Mouse (Mus musculus) forebrain, embryonic 15.5 days (tissue): ENCODE measurements at regions not wholly inside any gene's neighbourhood (a gene's known extent, or its start where the extent isn't known, plus 50 kb on each side); places are given as distances from the start of the nearest gene placed in this dataset.
A peak's percentile ranks its signal among the peaks of the same experiment; 100 is the strongest.

Source experiments
- ATAC-seq: fragments of 200-750 bp; cut with Nextera tagmentation; replicated peaks from 2 replicates; pipeline ENCODE4 v1.8.0; 2017; ENCODE audit warnings: mild to moderate bottlenecking, moderate TSS enrichment, moderate library complexity
- H3K27ac ChIP-seq: fragments of 300-500 bp; sonication (generic); replicated peaks from 2 replicates; pipeline ENCODE4 v1.5.1; 2015; ENCODE audit warnings: mild to moderate bottlenecking, inconsistent platforms
- H3K27me3 ChIP-seq: fragments of 300-500 bp; sonication (generic); 2 replicates; pipeline ENCODE4 v1.6.1; 2015; ENCODE audit warnings: inconsistent platforms
- H3K36me3 ChIP-seq: fragments of 300-500 bp; sonication (generic); 2 replicates; pipeline ENCODE4 v1.6.1; 2015; ENCODE audit warnings: mild to moderate bottlenecking, inconsistent platforms
- H3K4me1 ChIP-seq: fragments of 300-500 bp; sonication (generic); 2 replicates; pipeline ENCODE4 v1.6.1; 2015; ENCODE audit warnings: inconsistent platforms
- H3K4me2 ChIP-seq: fragments of 300-500 bp; sonication (generic); replicated peaks from 2 replicates; pipeline ENCODE4 v1.6.1; 2015; ENCODE audit warnings: mild to moderate bottlenecking, inconsistent platforms
- H3K4me3 ChIP-seq: fragments of 300-500 bp; sonication (generic); 2 replicates; pipeline ENCODE4 v1.5.1; 2015; ENCODE audit warnings: mild to moderate bottlenecking, inconsistent platforms
- H3K9ac ChIP-seq: fragments of 300-500 bp; sonication (generic); replicated peaks from 2 replicates; pipeline ENCODE4 v1.6.1; 2015; ENCODE audit warnings: mild to moderate bottlenecking, inconsistent platforms
- H3K9me3 ChIP-seq: fragments of 300-500 bp; sonication (generic); 2 replicates; pipeline ENCODE4 v1.6.1; 2016; ENCODE audit warnings: inconsistent platforms
- WGBS: fragments of 180-500 bp; shearing (Covaris S2); methylation state at CpG from one replicate; pipeline ENCODE4 v1.1.7; 2015; ENCODE audit warnings: mixed read lengths; 5-methylcytosine and 5-hydroxymethylcytosine counted together

- Histone ChIP-seq H3K4me1 (no peaks in the 10 kb centered on the region), H3K27me3 (no peaks in the 10 kb centered on the region), H3K27ac (no peak overlapping the region), H3K4me2 (no peak overlapping the region), H3K9me3 (no peaks in the 10 kb centered on the region), H3K9ac (no peak overlapping the region), H3K36me3 (no peaks in the 10 kb centered on the region), H3K4me3 (no peak overlapping the region)
- 94% methylated on average over 2 of the region's 2 CpGs for WGBS
- ATAC-seq: no peak
These were observed 359.9 kb upstream of the Hs6st1 start for GRCm38 (mm10) chr1:35708176-35708788.

- Histone ChIP-seq H3K36me3 (no peaks in the 10 kb centered on the region), H3K4me3 (no peak overlapping the region), H3K4me2 (no peak overlapping the region), H3K27me3 (no peaks in the 10 kb centered on the region), H3K9ac (no peak overlapping the region), H3K4me1 (no peaks in the 10 kb centered on the region), H3K27ac (no peak overlapping the region), H3K9me3 (no peaks in the 10 kb centered on the region)
- ATAC-seq: no peak
These were observed 359.0 kb upstream of the Hs6st1 start for GRCm38 (mm10) chr1:35709214-35709613.

DNA sequence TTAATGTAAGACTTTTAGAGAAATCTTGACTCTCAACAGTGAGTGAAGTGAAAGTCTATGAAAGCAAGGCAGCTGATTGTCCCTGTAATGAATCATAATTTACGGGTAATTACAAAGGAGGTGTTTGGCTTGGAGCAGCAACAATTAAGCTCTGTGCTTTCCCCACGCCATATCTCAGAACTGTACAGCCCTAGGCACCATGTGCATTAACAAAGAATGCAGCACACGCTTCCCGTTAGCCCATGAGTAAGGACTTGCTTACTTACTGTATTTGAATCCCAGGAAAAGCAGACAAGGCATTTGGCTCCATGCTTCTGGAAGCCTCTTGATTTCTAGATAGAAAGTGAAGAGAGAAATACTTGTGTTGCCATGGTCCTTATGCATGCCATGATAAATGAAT is 354.2 kb upstream of the Hs6st1 start:
- ATAC-seq: no peak
- no peaks in the 10 kb centered on the region for H3K9me3 ChIP-seq
- 56% methylated on average over 4 of the region's 4 CpGs for WGBS
- no peak overlapping the region for H3K4me3 ChIP-seq
- no peaks in the 10 kb centered on the region for H3K27me3 ChIP-seq
- no peak overlapping the region for H3K4me2 ChIP-seq
- H3K9ac ChIP-seq: no peak overlapping the region
- no peaks in the 10 kb centered on the region for H3K36me3 ChIP-seq
- H3K4me1 ChIP-seq: no peaks in the 10 kb centered on the region
- H3K27ac ChIP-seq: no peak overlapping the region

DNA sequence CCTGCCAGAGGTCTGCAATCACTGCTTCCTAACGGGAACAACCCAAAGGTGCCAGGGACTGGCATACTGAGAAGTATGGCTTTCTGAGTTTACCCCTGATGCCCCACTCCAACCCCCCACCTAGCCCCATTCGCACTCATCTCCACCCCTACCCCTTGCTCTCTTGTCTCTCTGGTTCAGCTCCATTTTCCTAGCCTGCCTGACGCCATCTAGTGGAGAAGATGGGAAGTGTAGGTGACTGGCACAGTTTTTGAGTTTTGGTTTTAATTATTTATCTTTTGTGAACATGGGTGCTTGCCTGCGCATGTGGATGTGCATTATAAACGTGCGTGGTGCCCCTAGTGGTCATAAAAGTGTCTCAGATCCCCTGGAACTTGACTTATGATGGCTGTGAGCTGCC is 352.3 kb upstream of the Hs6st1 start:
- Histone ChIP-seq H3K4me1 (no peaks in the 10 kb centered on the region), H3K4me3 (no peak overlapping the region), H3K9ac (no peak overlapping the region), H3K27me3 (no peaks in the 10 kb centered on the region), H3K4me2 (no peak overlapping the region), H3K27ac (no peak overlapping the region), H3K36me3 (no peaks in the 10 kb centered on the region), H3K9me3 (no peaks in the 10 kb centered on the region)
- WGBS: 70% methylated on average over 6 of the region's 6 CpGs
- no peak for ATAC-seq

DNA sequence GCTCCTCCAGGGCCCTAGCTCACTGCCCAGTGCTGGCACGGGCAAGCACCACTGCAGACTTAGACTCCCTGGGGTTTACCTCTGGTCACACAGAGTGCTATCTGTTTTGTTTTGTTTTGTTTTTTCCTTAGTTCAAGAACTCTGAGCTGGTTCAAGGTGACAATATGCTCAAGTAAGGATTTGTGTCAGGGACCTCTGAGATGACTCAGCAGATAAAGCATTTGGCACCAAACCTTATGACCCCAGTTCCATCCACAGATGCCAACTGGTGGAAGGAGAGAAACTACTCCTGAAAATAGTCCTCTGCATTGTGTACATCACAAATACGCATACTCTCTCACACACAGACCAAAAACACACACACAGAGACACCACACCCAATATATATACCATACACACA is 351.0 kb upstream of the Hs6st1 start:
- Histone ChIP-seq H3K27me3 (no peaks in the 10 kb centered on the region), H3K4me2 (no peak overlapping the region), H3K9ac (no peak overlapping the region), H3K4me1 (no peaks in the 10 kb centered on the region), H3K9me3 (no peaks in the 10 kb centered on the region), H3K4me3 (no peak overlapping the region), H3K36me3 (no peaks in the 10 kb centered on the region), H3K27ac (no peak overlapping the region)
- ATAC-seq: no peak
- WGBS: 92% methylated on average over 2 of the region's 2 CpGs

DNA sequence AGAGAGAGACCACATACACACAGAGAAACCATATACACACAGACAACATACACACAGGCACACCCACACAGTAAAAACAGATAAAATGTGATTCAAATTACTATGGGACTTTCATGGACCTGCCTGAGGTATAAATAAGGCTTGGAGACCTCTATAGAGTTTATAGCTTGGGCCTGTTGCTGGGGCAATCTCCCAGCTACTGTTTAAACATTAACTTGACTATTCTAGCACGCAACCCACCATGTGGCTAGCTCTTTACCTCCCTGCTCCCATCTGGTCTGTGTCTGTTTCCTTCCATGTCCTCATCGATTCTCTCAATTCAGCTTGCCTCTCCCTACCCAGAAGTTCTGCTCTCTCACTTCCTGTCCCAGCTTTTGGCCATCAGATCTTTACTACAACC is 350.5 kb upstream of the Hs6st1 start:
- Histone ChIP-seq H3K27me3 (no peaks in the 10 kb centered on the region), H3K27ac (no peak overlapping the region), H3K4me2 (no peak overlapping the region), H3K36me3 (no peaks in the 10 kb centered on the region), H3K9ac (no peak overlapping the region), H3K4me3 (no peak overlapping the region), H3K4me1 (no peaks in the 10 kb centered on the region), H3K9me3 (no peaks in the 10 kb centered on the region)
- WGBS: 91% methylated on average over 2 of the region's 2 CpGs
- no peak for ATAC-seq

GRCm38 (mm10) chr1:35720063-35720462 is 348.1 kb upstream of the Hs6st1 start:
- Histone ChIP-seq H3K4me2 (no peak overlapping the region), H3K27ac (no peak overlapping the region), H3K9ac (no peak overlapping the region), H3K4me3 (no peak overlapping the region), H3K36me3 (no peaks in the 10 kb centered on the region), H3K9me3 (no peaks in the 10 kb centered on the region), H3K27me3 (no peaks in the 10 kb centered on the region), H3K4me1 (peaks cover 3% of the 10 kb centered on the region; the same call in 1 of the 2 replicates)
- ATAC-seq: no peak
- WGBS: 61% methylated on average over 3 of the region's 3 CpGs

DNA sequence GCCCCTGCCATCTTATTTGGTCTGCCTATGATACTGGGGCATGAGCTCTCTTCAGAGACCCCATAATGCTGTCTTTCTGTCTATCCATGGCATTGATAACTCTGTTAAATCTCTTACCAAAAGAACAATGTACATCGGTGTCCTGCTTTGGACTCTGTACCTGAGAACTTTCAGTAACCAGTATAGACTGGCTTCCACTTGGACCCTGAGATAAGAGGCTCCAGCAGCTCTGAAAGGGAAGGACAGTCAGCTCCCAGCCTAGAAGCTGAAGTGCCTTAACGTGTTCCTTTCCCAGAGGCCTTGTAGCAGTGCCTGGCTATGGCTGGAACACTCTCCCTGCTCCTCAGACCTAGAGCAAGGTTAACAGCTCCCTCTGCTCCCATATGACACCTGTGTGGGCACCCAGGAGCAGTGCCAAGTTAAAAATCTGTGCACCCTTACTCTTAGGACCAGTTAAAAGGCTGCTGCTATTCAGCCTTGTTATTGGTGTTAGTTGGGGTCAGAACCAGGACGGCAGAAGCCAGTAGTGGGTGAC is 343.8 kb upstream of the Hs6st1 start:
- Histone ChIP-seq H3K4me3 (no peak overlapping the region), H3K36me3 (no peaks in the 10 kb centered on the region), H3K4me1 (peaks cover 3% of the 10 kb centered on the region; the same call in 1 of the 2 replicates), H3K27ac (no peak overlapping the region), H3K4me2 (no peak overlapping the region), H3K27me3 (no peaks in the 10 kb centered on the region), H3K9ac (no peak overlapping the region), H3K9me3 (no peaks in the 10 kb centered on the region)
- no peak for ATAC-seq
- 88% methylated on average over 3 of the region's 3 CpGs for WGBS

DNA sequence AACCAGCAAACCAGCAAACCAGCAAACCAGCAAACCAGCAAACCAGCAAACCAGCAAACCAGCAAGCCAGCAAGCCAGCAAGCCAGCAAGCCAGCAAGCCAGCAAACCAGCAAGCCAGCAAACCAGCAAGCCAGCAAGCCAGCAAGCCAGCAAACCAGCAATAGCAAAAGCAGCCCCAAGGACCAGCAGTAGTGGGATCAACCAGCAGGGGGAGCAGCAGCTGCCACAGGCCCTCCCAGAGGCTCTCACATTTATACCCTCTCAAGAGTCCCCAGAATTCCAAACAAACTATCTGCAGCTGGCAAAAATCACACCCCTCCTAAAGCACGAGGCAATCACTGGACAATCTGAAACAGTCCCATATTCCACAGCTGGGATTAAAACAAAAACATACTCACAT is 341.6 kb upstream of the Hs6st1 start:
- Histone ChIP-seq H3K27ac (no peak overlapping the region), H3K27me3 (no peaks in the 10 kb centered on the region), H3K4me2 (no peak overlapping the region), H3K4me3 (no peak overlapping the region), H3K9me3 (no peaks in the 10 kb centered on the region), H3K36me3 (no peaks in the 10 kb centered on the region), H3K4me1 (peaks cover 3% of the 10 kb centered on the region; the same call in 1 of the 2 replicates), H3K9ac (no peak overlapping the region)
- no peak for ATAC-seq
- WGBS: 36% methylated on average over 1 of the region's 1 CpGs

DNA sequence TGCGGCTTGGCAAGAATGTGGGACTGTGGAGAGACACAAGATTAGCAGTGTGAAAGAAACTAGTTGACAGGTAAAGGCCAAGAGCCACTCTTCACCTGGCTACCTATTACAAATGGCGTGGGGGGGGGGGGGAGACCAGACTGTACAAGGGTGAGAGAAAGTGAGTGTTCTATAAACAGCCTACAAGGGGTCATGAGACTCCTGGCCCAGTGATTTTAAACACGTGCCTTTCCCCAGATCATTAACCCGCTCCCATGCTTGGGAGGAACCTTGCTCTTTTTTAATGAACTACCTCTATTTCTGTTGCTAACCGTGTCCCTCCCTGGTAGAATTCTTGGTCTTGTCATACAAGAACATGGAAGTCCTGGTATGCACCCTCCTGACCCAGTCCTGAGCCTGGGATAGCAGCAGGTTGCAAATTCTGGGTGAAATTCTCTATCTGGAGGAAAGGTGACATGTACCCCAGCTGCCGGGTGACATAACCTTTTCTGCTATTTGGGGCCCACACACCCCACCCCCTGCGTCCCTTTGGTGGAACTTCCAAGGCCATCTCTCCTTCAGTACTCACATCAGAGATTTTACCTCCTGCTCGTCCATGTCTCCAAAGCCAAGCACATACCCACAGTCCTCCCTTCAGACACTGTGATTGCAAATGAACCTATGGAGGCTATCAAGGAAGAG is 340.8 kb upstream of the Hs6st1 start:
- Histone ChIP-seq H3K27ac (no peak overlapping the region), H3K27me3 (no peaks in the 10 kb centered on the region), H3K9ac (no peak overlapping the region), H3K4me2 (no peak overlapping the region), H3K9me3 (no peaks in the 10 kb centered on the region), H3K4me1 (peaks cover 3% of the 10 kb centered on the region; the same call in 1 of the 2 replicates), H3K36me3 (no peaks in the 10 kb centered on the region), H3K4me3 (no peak overlapping the region)
- WGBS: 91% methylated on average over 8 of the region's 8 CpGs
- no peak for ATAC-seq

GRCm38 (mm10) chr1:35729785-35730295 is 338.4 kb upstream of the Hs6st1 start:
- Histone ChIP-seq H3K9ac (no peak overlapping the region), H3K27ac (no peak overlapping the region), H3K27me3 (no peaks in the 10 kb centered on the region), H3K9me3 (no peaks in the 10 kb centered on the region), H3K4me3 (no peak overlapping the region), H3K4me1 (no peaks in the 10 kb centered on the region), H3K36me3 (no peaks in the 10 kb centered on the region), H3K4me2 (no peak overlapping the region)
- peak; percentile 41; the same call in 1 of the 2 replicates for ATAC-seq
- WGBS: 79% methylated on average over 5 of the region's 5 CpGs

- no peak overlapping the region for H3K27ac ChIP-seq
- 66% methylated on average over 4 of the region's 4 CpGs for WGBS
- no peak overlapping the region for H3K4me2 ChIP-seq
- no peaks in the 10 kb centered on the region for H3K9me3 ChIP-seq
- H3K4me1 ChIP-seq: no peaks in the 10 kb centered on the region
- no peak overlapping the region for H3K9ac ChIP-seq
- no peak overlapping the region for H3K4me3 ChIP-seq
- ATAC-seq: no peak; the same call in 1 of the 2 replicates
- no peaks in the 10 kb centered on the region for H3K36me3 ChIP-seq
- H3K27me3 ChIP-seq: no peaks in the 10 kb centered on the region
These were observed 337.9 kb upstream of the Hs6st1 start for GRCm38 (mm10) chr1:35730309-35730708.
